Mouse (Mus musculus) lung, adult 2 months (tissue): ENCODE measurements around the gene Grap. TPM values are rescaled to one million over a fixed set of nuclear protein-coding genes. Genes with fewer than 3 reads are reported as not detected.

Source experiments
- DNase-seq: peaks from one replicate; pipeline ENCODE4 v3.0.0; 2022
- H3K4me1 ChIP-seq: fragments of 200-500 bp; 2 replicates; pipeline ENCODE4 v1.6.1; 2011; ENCODE audit warnings: low read length; ENCODE audit not compliant: control insufficient read depth, insufficient read depth
- H3K4me3 ChIP-seq: fragments of 200-500 bp; replicated peaks from 2 replicates; pipeline ENCODE3; 2011; ENCODE audit warnings: low read depth, mild to moderate bottlenecking, control low read depth, low read length; ENCODE audit errors: extremely low read depth
- CTCF ChIP-seq: fragments of 200-500 bp; IDR thresholded peaks from 2 replicates; pipeline ENCODE4 v1.5.1; 2011; ENCODE audit warnings: mild to moderate bottlenecking, low read length, control low read depth; ENCODE audit not compliant: insufficient read depth
- POLR2A ChIP-seq: fragments of 200-500 bp; IDR thresholded peaks from 2 replicates; pipeline ENCODE4 v1.6.1; 2011; ENCODE audit warnings: low read depth, mild to moderate bottlenecking, control low read depth, low read length, borderline replicate concordance; ENCODE audit errors: extremely low read depth
- WGBS: fragments of 180-500 bp; shearing (Covaris S2); methylation state at CpG from one replicate; pipeline ENCODE4 v1.1.7; 2018; 5-methylcytosine and 5-hydroxymethylcytosine counted together
- polyA plus RNA-seq: library from polyadenylated mRNA; depleted of rRNA; stranded (reverse); fragments of >200 nt; gene quantifications from 2 replicates; pipeline ENCODE4 v1.2.3, GENCODE M21; 2012

Grap gene
- polyA plus RNA-seq, 1 experiment, result 77.0 TPM

GRCm38 (mm10) chr11:61655649-61656048, 2.6 kb downstream of the Grap start:
- no peak for DNase-seq
- TF ChIP-seq POLR2A (no peak), CTCF (no peak)
- peaks cover 20% of the 10 kb centered on the region for H3K4me1 ChIP-seq
- 42% methylated on average over 4 of the region's 4 CpGs for WGBS
- H3K4me3 ChIP-seq, result peak overlapping the region; percentile 15

GRCm38 (mm10) chr11:61656148-61656850, 3.2 kb downstream of the Grap start:
- DNase-seq, result no peak
- Histone ChIP-seq H3K4me1 (peaks cover 20% of the 10 kb centered on the region), H3K4me3 (no peak overlapping the region)
- 43% methylated on average over 6 of the region's 6 CpGs for WGBS
- TF ChIP-seq POLR2A (no peak), CTCF (no peak)

- H3K4me1 ChIP-seq, result peaks cover 17% of the 10 kb centered on the region
- WGBS, result 49% methylated on average over 2 of the region's 2 CpGs
These were observed 4.4 kb downstream of the Grap start for GRCm38 (mm10) chr11:61657432-61657831.

GRCm38 (mm10) chr11:61658360-61658922, 5.4 kb downstream of the Grap start:
- no peak for DNase-seq
- Histone ChIP-seq H3K4me3 (no peak overlapping the region), H3K4me1 (peaks cover 17% of the 10 kb centered on the region)
- WGBS, result 89% methylated on average over 3 of the region's 3 CpGs
- TF ChIP-seq CTCF (no peak), POLR2A (no peak)

More at GRCm38 (mm10) chr11:61657432-61657831, 4.4 kb downstream of the Grap start:
- TF ChIP-seq POLR2A, result no peak
- no peak for TF ChIP-seq CTCF
- no peak for DNase-seq
- H3K4me3 ChIP-seq, result no peak overlapping the region

GRCm38 (mm10) chr11:61659011-61659858, 6.2 kb downstream of the Grap start:
- no peak for DNase-seq
- H3K4me1 ChIP-seq, result peaks cover 17% of the 10 kb centered on the region
- WGBS, result 66% methylated on average over 4 of the region's 4 CpGs
- no peak for TF ChIP-seq CTCF
- TF ChIP-seq POLR2A, result no peak
- no peak overlapping the region for H3K4me3 ChIP-seq

- Histone ChIP-seq H3K4me3 (no peak overlapping the region), H3K4me1 (peaks cover 17% of the 10 kb centered on the region)
- DNase-seq, result no peak
- TF ChIP-seq CTCF (no peak), POLR2A (no peak)
- WGBS, result 83% methylated on average over 8 of the region's 8 CpGs
These were observed 6.9 kb downstream of the Grap start for GRCm38 (mm10) chr11:61660001-61660400.

GRCm38 (mm10) chr11:61660806-61661392, 7.8 kb downstream of the Grap start:
- peaks cover 17% of the 10 kb centered on the region for H3K4me1 ChIP-seq
- TF ChIP-seq POLR2A, result no peak
- TF ChIP-seq CTCF, result no peak
- WGBS, result 47% methylated on average over 7 of the region's 7 CpGs
- H3K4me3 ChIP-seq, result no peak overlapping the region
- DNase-seq, result no peak

GRCm38 (mm10) chr11:61662189-61662588, 9.1 kb downstream of the Grap start:
- TF ChIP-seq POLR2A (no peak), CTCF (no peak)
- H3K4me3 ChIP-seq, result no peak overlapping the region
- H3K4me1 ChIP-seq, result peaks cover 17% of the 10 kb centered on the region
- no peak for DNase-seq
- 89% methylated on average over 5 of the region's 5 CpGs for WGBS

GRCm38 (mm10) chr11:61665401-61665800, 12.3 kb downstream of the Grap start:
- DNase-seq, result no peak
- TF ChIP-seq CTCF, result no peak
- 87% methylated on average over 4 of the region's 4 CpGs for WGBS
- peaks cover 2% of the 10 kb centered on the region; the same call in 1 of the 2 replicates for H3K4me1 ChIP-seq
- no peak overlapping the region for H3K4me3 ChIP-seq
